ENCODE assay signal across 9 mouse cellular contexts in the genomic region with DNA sequence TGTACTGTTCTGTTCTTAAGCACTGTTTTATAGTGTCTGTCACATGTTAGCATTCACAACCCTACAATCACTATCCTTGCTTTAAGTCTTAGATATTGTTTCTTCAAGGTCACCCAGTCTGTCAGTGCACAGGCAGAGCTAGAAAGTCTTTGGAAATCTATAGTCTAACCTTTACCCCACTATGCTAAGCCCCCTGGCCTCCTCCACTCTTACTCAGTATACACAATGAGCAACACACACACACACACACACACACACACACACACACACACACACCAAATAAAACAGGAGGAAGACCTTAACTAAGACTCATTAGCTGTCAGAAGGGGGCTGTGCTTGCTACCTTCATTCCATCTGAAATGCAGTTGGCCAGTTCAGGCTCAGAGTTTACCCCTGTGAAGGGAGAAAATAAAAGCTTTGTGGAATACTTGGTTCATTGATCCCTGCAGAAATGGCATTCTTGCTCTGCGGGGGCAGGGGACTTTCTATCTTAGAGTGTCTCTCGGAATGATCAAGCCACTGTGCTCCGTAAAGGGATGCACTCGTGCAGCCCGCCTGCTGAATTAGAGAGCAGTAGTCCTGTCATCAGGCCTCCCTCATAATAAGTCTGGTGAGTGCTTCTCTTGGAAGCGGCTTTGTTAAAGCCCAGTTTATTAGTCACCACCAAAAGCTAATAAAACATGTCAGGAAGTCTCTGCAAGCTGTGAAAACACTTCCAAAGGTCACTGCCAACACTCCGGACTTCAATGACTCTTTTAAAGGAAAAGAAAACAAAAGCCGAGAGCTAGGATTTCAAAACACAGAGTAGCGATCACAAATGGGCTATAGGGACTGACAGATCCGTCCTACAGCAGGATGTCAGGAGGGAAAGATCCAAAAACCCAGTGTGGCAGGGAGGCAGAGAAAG.
A peak's percentile ranks its signal among the peaks of the same experiment; 100 is the strongest.
DNase-seq lines count a peak whose midpoint lies in the region; ATAC-seq lines count a peak whose summit lies in the region.
"Had no signal": no experiment of that assay in that cellular context is flagged by ENCODE, and none has a peak within 500 bp of the region (broad histone marks: within the 10 kb centered on the region; RNA-seq: fewer than 3 reads in every experiment).

No protein-coding gene starts in this region.

- 36% methylated on average over 10 of the region's 10 CpGs for WGBS in heart, embryonic 13.5 days
- 30% methylated on average over 10 of the region's 10 CpGs for WGBS in heart, embryonic 11.5 days (ENCODE audit: insufficient replicate concordance)
- 6% methylated on average over 10 of the region's 10 CpGs for WGBS in neural tube, embryonic 11.5 days

- H3K4me1 ChIP-seq in heart, embryonic 13.5 days: peaks cover 16% of the 10 kb centered on the region
- peaks cover 7% of the 10 kb centered on the region for H3K4me1 ChIP-seq in heart, embryonic 11.5 days (ENCODE audit: control insufficient read depth, insufficient read depth, low read length)
- peaks cover 7% of the 10 kb centered on the region; the same call in 1 of the 2 replicates for H3K4me1 ChIP-seq in neural tube, embryonic 11.5 days (ENCODE audit: control insufficient read depth, insufficient read depth, low read length)
- H3K4me1 ChIP-seq: megakaryocyte, embryonic 14.5 days had no signal

- 0 out of 2 replicates have a peak overlapping the region, but pooled peaks have one; percentile 12 for H3K27ac ChIP-seq in heart, embryonic 13.5 days (replicated peaks)
- H3K27ac ChIP-seq in heart, embryonic 11.5 days (ENCODE audit: low read depth, low read length): no peak overlapping the region
- H3K27ac ChIP-seq in neural tube, embryonic 11.5 days (ENCODE audit: low read depth, low read length): no peak overlapping the region

- peak; percentile 31 for ATAC-seq in heart, embryonic 13.5 days (ENCODE audit: extremely low read depth, insufficient number of reproducible peaks, low FRiP score, low TSS enrichment)
- ATAC-seq in heart, embryonic 11.5 days (replicated peaks; ENCODE audit: insufficient number of reproducible peaks, low FRiP score, low TSS enrichment): no peak
- ATAC-seq in neural tube, embryonic 11.5 days (ENCODE audit: insufficient read depth, low FRiP score, low TSS enrichment): no peak

- 0 out of 2 replicates have a peak, but pooled peaks cover 13% of the 10 kb centered on the region for H3K27me3 ChIP-seq in heart, embryonic 13.5 days (replicated peaks)
- H3K27me3 ChIP-seq in heart, embryonic 11.5 days (ENCODE audit: control insufficient read depth, insufficient read depth, low read length): no peaks in the 10 kb centered on the region
- H3K27me3 ChIP-seq in neural tube, embryonic 11.5 days (ENCODE audit: control insufficient read depth, insufficient read depth, low read length): no peaks in the 10 kb centered on the region
- H3K27me3 ChIP-seq: megakaryocyte, embryonic 14.5 days had no signal

- H3K9me3 ChIP-seq in heart, embryonic 13.5 days: no peaks in the 10 kb centered on the region
- H3K9me3 ChIP-seq in heart, embryonic 11.5 days (replicated peaks; ENCODE audit: control insufficient read depth, low read length): no peaks in the 10 kb centered on the region
- H3K9me3 ChIP-seq in neural tube, embryonic 11.5 days (ENCODE audit: control insufficient read depth, low read length): no peaks in the 10 kb centered on the region
- H3K9me3 ChIP-seq: megakaryocyte, embryonic 14.5 days had no signal

- DNase-seq in embryo, embryonic 9.5 days (ENCODE audit: extremely low spot score): peak; percentile 45
- peak; percentile 29 to 40 for DNase-seq in kidney, postnatal 36 days
- peak; percentile 41 for DNase-seq in neural tube, embryonic 11.5 days (ENCODE audit: low spot score)
- no peak for DNase-seq in thymus, postnatal 25 days
- no peak for DNase-seq in left cerebral cortex, postnatal 4 days
- no peak for DNase-seq in urinary bladder, postnatal 14 days (ENCODE audit: low spot score)

- no peak overlapping the region for H3K4me3 ChIP-seq in heart, embryonic 13.5 days
- H3K4me3 ChIP-seq in heart, embryonic 11.5 days (ENCODE audit: low read depth, low read length): no peak overlapping the region
- no peak overlapping the region for H3K4me3 ChIP-seq in neural tube, embryonic 11.5 days (ENCODE audit: low read depth, low read length)
- H3K4me3 ChIP-seq: megakaryocyte, embryonic 14.5 days had no signal

- peak overlapping the region; percentile 22; the same call in 1 of the 2 replicates for H3K4me2 ChIP-seq in heart, embryonic 13.5 days
- no peak overlapping the region; the same call in 1 of the 2 replicates for H3K4me2 ChIP-seq in heart, embryonic 11.5 days
- H3K4me2 ChIP-seq in neural tube, embryonic 11.5 days (ENCODE audit: low read depth): peak overlapping the region; percentile 21; the same call in 1 of the 2 replicates

- no peaks in the 10 kb centered on the region for H3K36me3 ChIP-seq in heart, embryonic 13.5 days
- H3K36me3 ChIP-seq in heart, embryonic 11.5 days (ENCODE audit: control insufficient read depth, insufficient read depth, low read length): no peaks in the 10 kb centered on the region
- H3K36me3 ChIP-seq in neural tube, embryonic 11.5 days (ENCODE audit: control insufficient read depth, insufficient read depth, low read length): no peaks in the 10 kb centered on the region

- intact Hi-C loops in left cerebral cortex, postnatal 4 days (cut with DNase I): no loop called here

- H3K9ac ChIP-seq in heart, embryonic 13.5 days: no peak overlapping the region
- no peak overlapping the region for H3K9ac ChIP-seq in heart, embryonic 11.5 days (ENCODE audit: low read depth, low read length)
- H3K9ac ChIP-seq in neural tube, embryonic 11.5 days (ENCODE audit: low read length): no peak overlapping the region

Comparison
In these comparisons a context has a peak if more than half of its experiments do, and no peak if none do; other contexts are left out.
1. DNase-seq: peak in embryo, embryonic 9.5 days (single experiment), kidney, postnatal 36 days (2 of 2) and neural tube, embryonic 11.5 days (single experiment); none in thymus, postnatal 25 days (single experiment), left cerebral cortex, postnatal 4 days (single experiment) and urinary bladder, postnatal 14 days (single experiment).